Mouse (Mus musculus): ENCODE data around the gene Clasp1.

DNA sequence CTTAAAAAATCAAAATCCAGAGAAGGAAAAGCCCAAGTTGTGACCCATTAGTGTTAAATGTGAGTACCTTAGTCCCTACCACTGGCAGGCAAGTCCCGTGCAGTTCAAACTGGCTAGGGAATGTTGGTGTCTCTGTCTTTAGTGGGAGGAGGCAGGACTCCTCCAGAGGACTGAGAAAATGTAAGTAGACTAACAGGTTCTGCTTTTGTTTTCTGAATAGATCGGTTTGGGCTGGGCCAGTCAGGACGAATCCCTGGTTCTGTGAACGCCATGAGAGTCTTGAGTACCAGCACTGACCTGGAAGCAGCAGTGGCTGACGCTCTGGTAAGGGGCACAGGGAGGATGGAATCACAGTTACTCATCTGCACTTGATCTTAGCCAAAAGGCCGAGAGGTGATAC lies 150.2 kb downstream of the Clasp1 start:
- TF ChIP-seq CTCF (IDR thresholded peaks at IDR 0.05; ENCODE audit: extremely low read depth, insufficient read depth, insufficient read length, insufficient replicate concordance) (no peak), POLR2A (IDR thresholded peaks at IDR 0.05; ENCODE audit: low read depth, low read length) (no peak)

Measured in spleen, adult 2 months (tissue).